Mouse (Mus musculus): ENCODE data around the gene Dupd1. TPM values are rescaled to one million over a fixed set of nuclear protein-coding genes. Genes with fewer than 3 reads are reported as not detected.

Gene Dupd1
- not detected for polyA plus RNA-seq (2015; fragmentation: Illumina TruSeq; extraction: RNeasy Lipid Tissue Mini Kit (QIAGEN cat#74804); ENCODE audit: insufficient read depth, low read depth, low replicate concordance)

DNA sequence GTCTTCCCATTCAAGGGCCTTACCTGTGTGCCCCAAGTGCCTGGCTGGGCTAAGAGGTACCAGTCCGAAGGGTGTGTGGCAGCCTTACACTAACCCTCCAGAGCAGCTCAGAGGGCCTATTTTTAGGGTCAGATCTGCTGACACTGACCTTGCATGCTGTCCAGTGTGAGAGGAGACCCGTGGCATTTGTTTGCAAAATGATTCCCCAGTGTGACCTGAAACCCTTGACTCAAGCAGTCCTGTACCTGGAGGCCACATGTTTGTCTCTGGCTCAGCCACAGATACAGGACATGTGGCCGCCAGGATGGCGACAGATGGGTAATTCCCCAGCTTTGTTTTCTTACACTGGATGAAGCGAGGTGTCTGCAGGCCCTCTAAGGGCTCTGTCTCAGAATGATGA lies at the start of gene Dupd1:
Dupd1 (minus strand) TSS at position 91 of the 400 bp plus-strand sequence.

DNA sequence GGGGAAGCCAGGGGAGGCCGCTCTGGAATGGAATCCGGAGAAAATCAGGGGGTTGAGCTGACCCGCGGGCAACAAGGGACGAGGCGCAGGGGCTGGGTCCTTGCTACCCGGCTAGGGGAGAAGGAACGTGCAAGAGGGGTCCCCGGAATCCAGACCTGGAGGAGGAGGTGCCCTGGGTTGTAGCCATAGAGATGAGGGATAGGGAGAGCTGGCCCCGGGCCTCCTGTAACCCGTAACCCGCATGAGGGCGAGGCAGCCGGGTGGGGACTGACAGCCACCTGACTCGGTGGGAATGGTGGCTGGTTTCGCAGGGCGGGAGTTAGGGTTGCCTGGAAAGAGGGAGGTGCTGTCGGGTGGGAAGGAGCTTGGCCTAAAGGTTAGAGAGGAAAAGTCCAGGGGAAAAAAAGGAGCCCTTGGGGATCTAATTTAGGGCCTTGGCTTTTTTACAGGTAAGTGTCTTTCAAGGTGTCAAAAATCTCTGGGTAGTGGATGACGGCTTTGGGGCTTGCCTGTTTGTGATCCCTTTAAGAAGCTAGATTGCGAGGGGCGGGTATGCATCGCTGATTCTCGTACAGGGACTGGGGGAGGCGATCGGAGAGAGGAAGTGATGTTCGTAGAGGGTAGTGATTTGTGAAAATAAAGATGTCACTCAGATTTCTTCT lies 36.6 kb upstream of the Dupd1 start, which contains the start of gene Dusp13:
Dusp13 (minus strand) TSS at position 301 of the 662 bp plus-strand sequence.

DNA sequence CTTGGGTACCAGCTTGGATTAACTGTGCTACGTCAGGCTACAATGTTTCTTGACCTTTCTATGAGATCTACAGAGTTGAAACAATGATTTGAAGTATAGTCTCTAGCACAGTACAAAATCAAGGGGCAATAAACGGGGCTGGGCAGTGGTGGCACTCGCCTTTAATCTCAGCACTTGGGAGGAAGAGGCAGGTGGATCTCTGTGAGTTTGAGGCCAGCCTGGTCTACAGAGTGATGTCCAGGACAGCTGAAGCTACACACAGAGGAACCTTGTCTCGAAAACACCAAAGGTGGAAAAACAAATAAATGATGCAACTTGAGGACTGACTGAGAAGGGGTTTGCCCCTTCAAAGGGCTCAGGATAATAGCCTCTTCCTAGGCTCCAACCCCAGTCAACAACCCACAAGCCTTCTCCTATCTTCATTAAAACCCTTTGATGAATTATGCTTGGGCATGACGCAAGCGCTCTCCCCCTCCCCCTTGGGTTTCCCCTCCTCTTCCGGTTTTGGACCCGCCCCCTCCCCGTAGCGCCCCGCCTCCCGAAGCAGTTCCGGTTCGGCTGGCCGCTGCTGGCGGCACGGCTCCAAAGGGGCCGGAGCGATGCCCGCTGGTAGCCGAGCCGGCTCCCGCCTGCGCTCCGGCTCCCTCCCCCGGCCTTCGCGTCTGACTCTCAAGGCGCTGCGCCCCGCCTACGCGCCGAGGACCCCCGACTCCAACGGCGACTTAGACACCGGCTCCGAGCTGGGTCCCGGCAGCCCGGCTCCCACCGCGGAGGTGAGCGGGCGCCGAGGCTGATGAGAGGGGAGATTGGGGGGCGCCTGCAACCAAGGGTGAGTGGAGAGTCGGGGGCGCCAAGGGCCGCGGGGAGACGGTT lies 35.9 kb upstream of the Dupd1 start, which contains the start of gene Samd8:
Samd8 (plus strand) TSS at position 524 of the 873 bp plus-strand sequence.

Other genes with a start within 250 kb of the Dupd1 start
- gene Kat6b, start 233.1 kb downstream of the Dupd1 start, polyA plus RNA-seq (2015; fragmentation: Illumina TruSeq; extraction: RNeasy Lipid Tissue Mini Kit (QIAGEN cat#74804); ENCODE audit: insufficient read depth, low read depth, low replicate concordance): 3.8 TPM
- 2.0 TPM for gene Samd8, start 36.0 kb upstream of the Dupd1 start, polyA plus RNA-seq (2015; fragmentation: Illumina TruSeq; extraction: RNeasy Lipid Tissue Mini Kit (QIAGEN cat#74804); ENCODE audit: insufficient read depth, low read depth, low replicate concordance)
- not detected for gene Dusp13, start 36.6 kb upstream of the Dupd1 start, polyA plus RNA-seq (2015; fragmentation: Illumina TruSeq; extraction: RNeasy Lipid Tissue Mini Kit (QIAGEN cat#74804); ENCODE audit: insufficient read depth, low read depth, low replicate concordance)
- gene Vdac2, start 110.7 kb upstream of the Dupd1 start, polyA plus RNA-seq (2015; fragmentation: Illumina TruSeq; extraction: RNeasy Lipid Tissue Mini Kit (QIAGEN cat#74804); ENCODE audit: insufficient read depth, low read depth, low replicate concordance): 31.5 TPM
- gene Comtd1, start 134.4 kb upstream of the Dupd1 start, polyA plus RNA-seq (2015; fragmentation: Illumina TruSeq; extraction: RNeasy Lipid Tissue Mini Kit (QIAGEN cat#74804); ENCODE audit: insufficient read depth, low read depth, low replicate concordance): 11.6 TPM

Data from pancreas, adult 10 weeks (tissue).